ENCODE assay signal across 34 mouse cellular contexts in the genomic region with DNA sequence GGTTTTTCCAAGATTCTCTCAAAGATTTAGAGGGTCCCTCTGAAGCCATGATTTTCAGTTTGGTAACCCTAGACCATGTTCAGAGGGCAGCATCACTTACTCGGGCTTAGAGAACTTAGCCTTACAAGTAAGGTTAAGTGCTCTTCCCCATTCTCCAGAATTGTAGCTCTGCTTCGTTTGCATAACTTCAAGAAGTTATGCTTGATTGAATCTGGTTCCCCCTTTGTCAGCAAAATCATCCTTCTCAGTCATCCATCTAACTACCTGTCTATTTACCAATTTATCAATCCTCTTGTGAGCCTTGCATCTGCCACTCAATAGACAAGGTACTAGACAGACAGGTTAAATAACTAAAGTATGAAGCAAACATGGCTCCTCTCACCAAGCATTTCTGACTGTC.
"Had no signal": no experiment of that assay in that cellular context is flagged by ENCODE, and none has a peak within 500 bp of the region (broad histone marks: within the 10 kb centered on the region; RNA-seq: fewer than 3 reads in every experiment).

No protein-coding gene starts in this region.

- DNase-seq: heart, postnatal 10 days; heart, postnatal 14 days; heart, postnatal 36 days; heart, postnatal 4 days; kidney, adult 11 months; kidney, adult 18-20 months; kidney, adult 2 months; kidney, adult 8-10 months; kidney, adult 9 months; kidney, postnatal 10 days; kidney, postnatal 14 days; kidney, postnatal 25 days; kidney, postnatal 36 days; kidney, postnatal 4 days; layer of hippocampus, adult 9-11 months; layer of hippocampus, postnatal 36 days had no signal

- H3K4me3 ChIP-seq: heart, embryonic 12.5 days; heart, embryonic 13.5 days; heart, embryonic 15.5 days; hindbrain, embryonic 12.5 days; hindbrain, embryonic 13.5 days; hindbrain, embryonic 15.5 days; intestine, embryonic 15.5 days; kidney, embryonic 15.5 days; layer of hippocampus, adult 2 months; left cerebral cortex, adult 2 months had no signal

- ATAC-seq: hindbrain, embryonic 16.5 days; hindbrain, postnatal 0 days; inflammation-experienced regulatory T-cells, adult 6 months; intestine, embryonic 15.5 days; intestine, embryonic 16.5 days; intestine, postnatal 0 days had no signal

- H3K9me3 ChIP-seq: heart, embryonic 12.5 days; heart, embryonic 13.5 days; heart, embryonic 15.5 days; hindbrain, embryonic 12.5 days; hindbrain, embryonic 13.5 days; hindbrain, embryonic 15.5 days; intestine, embryonic 15.5 days; kidney, embryonic 15.5 days had no signal

- H3K4me2 ChIP-seq: heart, embryonic 11.5 days; heart, embryonic 12.5 days; heart, embryonic 13.5 days; heart, embryonic 15.5 days; hindbrain, embryonic 12.5 days; hindbrain, embryonic 13.5 days; hindbrain, embryonic 14.5 days; hindbrain, embryonic 15.5 days; intestine, embryonic 15.5 days; kidney, embryonic 15.5 days had no signal

- H3K27ac ChIP-seq: heart, embryonic 13.5 days; heart, embryonic 15.5 days; hindbrain, embryonic 12.5 days; hindbrain, embryonic 13.5 days; hindbrain, embryonic 14.5 days; hindbrain, embryonic 15.5 days; hindbrain, postnatal 0 days; intestine, embryonic 15.5 days; kidney, embryonic 15.5 days; kidney, postnatal 0 days; layer of hippocampus, adult 2 months; left cerebral cortex, adult 2 months had no signal

- H3K36me3 ChIP-seq: heart, embryonic 12.5 days; heart, embryonic 13.5 days; heart, embryonic 15.5 days; hindbrain, embryonic 12.5 days; hindbrain, embryonic 13.5 days; hindbrain, embryonic 15.5 days; intestine, embryonic 15.5 days; kidney, embryonic 15.5 days had no signal

- H3K4me1 ChIP-seq: heart, embryonic 12.5 days; heart, embryonic 13.5 days; heart, embryonic 15.5 days; hindbrain, embryonic 12.5 days; hindbrain, embryonic 13.5 days; hindbrain, embryonic 15.5 days; intestine, embryonic 15.5 days; kidney, embryonic 15.5 days had no signal

- H3K27me3 ChIP-seq: heart, embryonic 12.5 days; heart, embryonic 13.5 days; heart, embryonic 15.5 days; hindbrain, embryonic 12.5 days; hindbrain, embryonic 13.5 days; hindbrain, embryonic 15.5 days; intestine, embryonic 15.5 days; kidney, embryonic 15.5 days had no signal

- H3K9ac ChIP-seq: heart, embryonic 12.5 days; heart, embryonic 13.5 days; heart, embryonic 15.5 days; hindbrain, embryonic 12.5 days; hindbrain, embryonic 13.5 days; hindbrain, embryonic 14.5 days; hindbrain, embryonic 15.5 days; intestine, embryonic 15.5 days; kidney, embryonic 15.5 days had no signal
